Mouse (Mus musculus): ENCODE data around the gene Rbp7.

DNA sequence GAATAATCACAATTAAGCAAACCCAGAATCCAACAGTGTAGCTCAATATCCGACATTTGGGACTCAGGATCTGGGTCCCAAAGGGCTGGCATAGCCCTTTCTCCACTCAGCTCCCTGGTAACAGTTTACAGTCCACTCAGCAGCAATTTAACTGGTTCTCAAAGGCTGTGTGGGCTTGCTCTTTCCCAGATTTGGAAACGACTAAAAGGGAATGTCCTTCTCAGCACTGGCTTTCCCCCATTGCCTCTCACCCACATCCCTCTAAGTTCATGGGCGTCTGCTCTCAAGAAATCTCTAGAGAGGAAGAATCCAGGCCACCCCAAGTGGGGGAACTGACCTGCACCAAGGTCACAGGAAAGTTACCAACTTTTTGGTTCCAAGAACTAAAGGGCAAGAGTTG, 29.8 kb upstream of the Rbp7 start:
- TF ChIP-seq CTCF (IDR thresholded peaks at IDR 0.05; ENCODE audit: low read depth, low read length) (no peak), POLR2A (IDR thresholded peaks at IDR 0.05; ENCODE audit: extremely low read depth, insufficient read depth, low read length) (no peak)

Measured in liver, adult 2 months (tissue).